Mouse (Mus musculus) midbrain, embryonic 11.5 days (tissue): ENCODE measurements around the gene Hsd17b12. TPM values are rescaled to one million over a fixed set of nuclear protein-coding genes. Genes with fewer than 3 reads are reported as not detected.

Source experiments
- ATAC-seq: fragments of 200-750 bp; cut with Nextera tagmentation; 2 replicates; pipeline ENCODE4 v1.8.0; 2017; ENCODE audit warnings: moderate TSS enrichment, moderate library complexity; ENCODE audit not compliant: low FRiP score
- DNase-seq: peaks from one replicate; pipeline ENCODE4 v3.0.0; 2015; ENCODE audit warnings: low spot score; ENCODE audit errors: missing footprints
- H3K27ac ChIP-seq: fragments of 300-500 bp; sonication (generic); 2 replicates; pipeline ENCODE4 v1.5.1; 2014; ENCODE audit warnings: low read depth, low read length
- H3K27me3 ChIP-seq: fragments of 300-500 bp; sonication (generic); 2 replicates; pipeline ENCODE4 v1.6.1; 2014; ENCODE audit warnings: mild to moderate bottlenecking, low read length, moderate library complexity, mixed read lengths; ENCODE audit not compliant: control insufficient read depth, insufficient read depth
- H3K36me3 ChIP-seq: fragments of 300-500 bp; sonication (generic); 2 replicates; pipeline ENCODE4 v1.6.1; 2014; ENCODE audit warnings: mild to moderate bottlenecking, low read length, moderate library complexity, mixed read lengths; ENCODE audit not compliant: control insufficient read depth, insufficient read depth
- H3K4me1 ChIP-seq: fragments of 300-500 bp; sonication (generic); 2 replicates; pipeline ENCODE4 v1.6.1; 2014; ENCODE audit warnings: low read length; ENCODE audit not compliant: control insufficient read depth, insufficient read depth
- H3K4me2 ChIP-seq: fragments of 300-500 bp; sonication (generic); 2 replicates; pipeline ENCODE4 v1.6.1; 2014; ENCODE audit warnings: mild to moderate bottlenecking, moderate library complexity
- H3K4me3 ChIP-seq: fragments of 300-500 bp; sonication (generic); 2 replicates; pipeline ENCODE4 v1.5.1; 2014; ENCODE audit warnings: low read depth, low read length
- H3K9ac ChIP-seq: fragments of 300-500 bp; sonication (generic); 2 replicates; pipeline ENCODE4 v1.6.1; 2014; ENCODE audit warnings: low read length
- H3K9me3 ChIP-seq: fragments of 300-500 bp; sonication (generic); 2 replicates; pipeline ENCODE4 v1.6.1; 2016; ENCODE audit warnings: low read length; ENCODE audit not compliant: control insufficient read depth
- WGBS: fragments of 180-500 bp; shearing (Covaris S2); extraction: QIAGEN DNeasy Blood & Tissue Kit; methylation state at CpG from one replicate; pipeline ENCODE4 v1.1.7; 2014; 5-methylcytosine and 5-hydroxymethylcytosine counted together
- polyA plus RNA-seq: library from polyadenylated mRNA; unstranded; fragments of >200 nt; fragmentation: Nextera tagmentation; extraction: Ambion mirVana; gene quantifications from 2 replicates; pipeline ENCODE4 v1.2.1, GENCODE M21; 2014

Gene Hsd17b12
- polyA plus RNA-seq, 1 experiment from 2014 or later = 131 TPM

DNA sequence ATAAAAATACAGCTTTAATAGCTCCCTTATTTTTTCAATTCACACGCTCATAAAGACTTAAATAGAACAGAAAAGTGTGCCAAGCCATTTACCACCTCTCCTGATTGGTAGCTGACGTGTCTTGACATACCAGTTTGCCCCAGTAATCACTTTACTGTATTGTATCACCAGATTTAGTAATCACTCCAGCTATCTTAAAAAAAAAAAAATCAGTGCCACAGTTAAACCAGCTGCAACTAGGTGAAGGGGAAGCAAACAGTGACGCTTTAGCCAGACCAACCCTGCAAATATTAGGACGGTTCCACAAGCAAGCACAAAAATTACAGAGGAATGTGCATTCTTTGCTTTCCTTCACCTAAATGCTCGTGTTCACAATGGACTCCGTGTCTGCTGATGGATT lies 4.4 kb upstream of the Hsd17b12 start:
- 67% methylated on average over 6 of the region's 6 CpGs for WGBS
- no peak overlapping the region for H3K4me2 ChIP-seq
- no peaks in the 10 kb centered on the region for H3K36me3 ChIP-seq
- no peak for DNase-seq
- H3K4me1 ChIP-seq = no peaks in the 10 kb centered on the region
- no peak overlapping the region for H3K9ac ChIP-seq
- no peak for ATAC-seq
- H3K27me3 ChIP-seq = no peaks in the 10 kb centered on the region
- no peak overlapping the region for H3K4me3 ChIP-seq
- no peak overlapping the region for H3K27ac ChIP-seq
- no peaks in the 10 kb centered on the region for H3K9me3 ChIP-seq

DNA sequence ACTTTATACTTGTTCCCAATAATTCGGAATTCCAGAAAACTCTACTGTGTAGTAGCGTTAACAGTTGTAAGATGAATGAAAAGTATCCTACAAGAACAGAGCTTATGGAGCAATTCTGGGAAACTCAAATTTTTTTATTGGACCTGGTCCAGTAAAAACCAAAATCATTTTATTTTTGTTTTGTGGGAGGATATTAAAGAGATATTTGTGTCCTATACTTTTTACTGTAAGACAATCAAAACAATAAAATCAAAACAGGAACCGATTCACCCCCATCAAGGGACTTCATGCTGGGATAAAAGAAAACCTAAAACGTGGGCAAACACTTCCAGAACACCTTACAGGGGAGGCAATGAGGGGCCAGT lies 738 bp upstream of the Hsd17b12 start:
- no peak for ATAC-seq
- WGBS = 28% methylated on average over 4 of the region's 4 CpGs
- no peak for DNase-seq
- H3K27ac ChIP-seq = peak overlapping the region; percentile 40
- no peaks in the 10 kb centered on the region for H3K36me3 ChIP-seq
- peak overlapping the region; percentile 39 for H3K4me3 ChIP-seq
- H3K9me3 ChIP-seq = no peaks in the 10 kb centered on the region
- no peaks in the 10 kb centered on the region for H3K27me3 ChIP-seq
- peaks cover 14% of the 10 kb centered on the region for H3K4me1 ChIP-seq
- H3K9ac ChIP-seq = peak overlapping the region; percentile 49; the same call in 1 of the 2 replicates
- H3K4me2 ChIP-seq = peak overlapping the region; percentile 58

DNA sequence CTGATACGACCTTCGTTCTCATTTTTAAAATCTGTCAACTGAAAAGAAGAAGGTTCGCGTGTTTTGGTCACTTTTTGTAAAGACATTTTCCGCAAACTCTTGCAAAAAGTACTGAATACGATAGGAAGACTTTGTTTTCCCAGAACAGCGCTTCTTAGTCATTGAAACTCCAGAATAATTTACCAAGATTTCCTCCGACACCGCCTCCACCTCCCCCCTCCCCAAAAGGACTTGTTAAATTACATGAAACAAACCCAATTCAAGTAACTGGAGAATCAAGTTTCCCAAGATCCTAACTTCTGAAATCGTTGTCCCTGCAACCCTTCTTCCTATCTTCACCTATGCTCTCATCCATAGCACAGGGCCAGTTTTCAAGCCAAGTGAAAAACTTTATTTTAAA lies 713 bp downstream of the Hsd17b12 start:
- Histone ChIP-seq H3K4me2 (peak overlapping the region; percentile 74), H3K27ac (peak overlapping the region; percentile 72; the same call in 1 of the 2 replicates), H3K9ac (peak overlapping the region; percentile 86), H3K4me3 (peak overlapping the region; percentile 87), H3K27me3 (no peaks in the 10 kb centered on the region), H3K9me3 (no peaks in the 10 kb centered on the region), H3K36me3 (no peaks in the 10 kb centered on the region), H3K4me1 (peaks cover 14% of the 10 kb centered on the region)
- 3% methylated on average over 10 of the region's 10 CpGs for WGBS
- DNase-seq (peak; percentile 91), ATAC-seq (no peak)

DNA sequence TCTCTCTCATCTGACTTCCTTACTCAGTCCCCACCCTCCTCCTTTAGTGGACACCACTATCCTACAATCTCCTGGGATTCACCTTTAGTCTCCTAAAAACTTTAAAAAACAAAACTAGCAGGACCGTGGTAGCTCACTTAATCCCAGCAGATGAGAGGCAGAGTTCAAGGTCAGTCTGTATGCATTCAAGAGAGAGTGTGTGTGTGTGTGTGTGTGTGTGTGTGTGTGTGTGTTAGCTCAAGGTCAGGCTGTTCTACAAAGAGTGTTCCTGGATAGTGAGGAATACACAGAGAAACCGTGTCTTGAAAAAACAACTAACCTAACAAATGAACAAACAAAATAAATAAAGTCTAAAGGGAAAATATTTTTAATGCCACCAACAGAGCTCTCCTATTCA lies 12.6 kb downstream of the Hsd17b12 start:
- H3K27ac ChIP-seq = no peak overlapping the region
- no peak overlapping the region for H3K4me2 ChIP-seq
- no peaks in the 10 kb centered on the region for H3K27me3 ChIP-seq
- 81% methylated on average over 2 of the region's 2 CpGs for WGBS
- H3K4me3 ChIP-seq = no peak overlapping the region
- ATAC-seq = no peak
- no peaks in the 10 kb centered on the region for H3K9me3 ChIP-seq
- no peaks in the 10 kb centered on the region for H3K36me3 ChIP-seq
- H3K9ac ChIP-seq = no peak overlapping the region
- DNase-seq = no peak
- no peaks in the 10 kb centered on the region for H3K4me1 ChIP-seq

DNA sequence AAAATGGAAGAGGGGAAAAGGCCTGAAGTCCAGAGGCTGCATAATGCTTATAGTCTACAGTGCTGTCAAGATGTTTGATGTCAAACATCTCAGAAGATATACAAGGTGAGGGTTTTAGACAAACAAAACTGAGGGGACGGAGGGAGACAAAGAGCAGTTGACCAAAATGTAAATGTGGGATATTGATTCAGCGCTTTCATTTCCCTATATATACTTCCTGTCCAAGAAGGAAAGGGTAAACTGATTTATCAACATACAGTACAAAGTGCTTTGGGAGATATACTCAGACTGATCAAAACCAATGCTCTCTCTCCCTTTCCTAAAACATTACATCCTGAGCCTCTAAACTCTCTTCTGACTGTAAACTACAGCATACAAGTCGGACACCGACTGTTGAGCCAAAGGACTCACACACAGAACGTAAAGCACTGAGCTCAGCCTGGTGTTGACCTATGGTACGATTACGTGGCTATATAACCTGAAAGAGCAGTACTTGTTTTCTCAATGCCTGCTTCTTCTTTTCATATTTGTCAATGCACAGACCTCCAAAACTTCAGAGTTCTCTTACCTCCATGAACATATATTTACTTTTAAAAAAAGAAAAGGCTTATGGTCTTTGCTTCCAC lies 13.1 kb downstream of the Hsd17b12 start:
- Histone ChIP-seq H3K36me3 (no peaks in the 10 kb centered on the region), H3K4me3 (no peak overlapping the region)

DNA sequence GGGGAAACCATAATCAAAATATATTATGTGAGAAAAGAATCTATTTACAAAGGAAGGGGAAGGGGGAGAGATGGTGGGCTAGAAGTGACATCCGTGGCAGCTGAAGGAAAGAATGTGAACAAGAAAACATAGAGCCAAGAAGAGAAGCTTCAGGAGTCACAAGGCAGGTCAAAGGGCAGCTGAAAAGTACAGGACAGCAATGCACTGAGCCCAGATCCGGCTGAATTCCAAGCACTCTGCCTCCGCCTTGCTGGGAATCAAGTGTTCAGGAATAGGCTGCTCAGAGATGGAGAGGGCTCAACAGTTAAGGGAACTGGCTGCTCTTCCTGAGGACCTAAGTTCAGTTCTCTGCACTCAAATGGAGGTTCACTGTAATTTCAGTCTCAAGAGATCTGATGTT lies 16.5 kb downstream of the Hsd17b12 start:
- Histone ChIP-seq H3K27me3 (no peaks in the 10 kb centered on the region), H3K4me1 (no peaks in the 10 kb centered on the region), H3K36me3 (no peaks in the 10 kb centered on the region), H3K9ac (no peak overlapping the region), H3K4me3 (no peak overlapping the region), H3K27ac (no peak overlapping the region), H3K4me2 (no peak overlapping the region), H3K9me3 (no peaks in the 10 kb centered on the region)
- no peak for ATAC-seq
- peak; percentile 73 for DNase-seq
- WGBS = 66% methylated on average over 3 of the region's 3 CpGs

More for the DNA sequence above, 13.1 kb downstream of the Hsd17b12 start:
- Histone ChIP-seq H3K9ac (no peak overlapping the region), H3K9me3 (no peaks in the 10 kb centered on the region), H3K27ac (no peak overlapping the region), H3K4me1 (no peaks in the 10 kb centered on the region), H3K27me3 (no peaks in the 10 kb centered on the region), H3K4me2 (no peak overlapping the region)
- 93% methylated on average over 7 of the region's 7 CpGs for WGBS
- no peak for ATAC-seq
- DNase-seq = peak; percentile 75

DNA sequence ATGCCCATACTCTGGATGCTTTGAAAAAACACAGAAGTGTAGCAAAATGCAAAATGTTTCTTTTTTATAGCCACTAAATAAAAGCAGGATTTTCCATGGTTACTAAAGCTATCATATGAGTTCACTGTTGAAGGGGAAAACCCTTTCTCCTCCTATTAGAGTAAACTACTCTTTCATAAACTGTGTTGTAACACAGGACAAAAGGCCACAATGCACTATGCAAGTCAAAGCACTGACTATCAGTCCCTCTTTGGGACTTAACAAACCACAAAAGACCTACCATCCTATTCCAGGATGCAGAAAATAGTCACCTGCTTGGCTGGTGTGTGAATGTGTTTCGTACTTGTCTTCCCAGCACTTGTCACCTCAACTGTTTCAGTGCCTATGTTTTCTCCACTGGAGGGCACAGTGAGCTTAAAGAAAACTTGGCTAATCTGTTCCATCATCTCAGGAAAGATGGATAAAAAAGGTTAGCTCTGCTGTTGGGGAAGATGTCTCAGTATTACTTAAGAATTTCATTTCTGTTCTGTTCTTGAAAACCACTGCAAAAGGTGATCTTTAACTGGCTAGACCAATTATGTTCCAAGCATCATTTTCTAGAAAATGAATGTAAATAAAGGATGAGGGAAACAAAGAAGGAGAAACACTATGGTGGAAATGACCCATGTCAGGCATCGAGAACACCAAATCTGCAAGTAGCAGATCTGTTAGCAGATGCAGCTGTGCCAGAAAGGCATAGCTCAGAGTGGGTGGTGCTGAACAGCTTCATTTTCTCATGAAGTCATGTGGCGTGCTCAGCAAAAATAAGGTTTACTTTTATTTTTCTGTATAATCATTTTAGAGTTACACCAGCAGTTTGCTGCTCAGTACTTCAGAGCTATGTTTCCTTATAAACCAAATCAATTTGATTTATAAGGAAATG lies 19.0 kb downstream of the Hsd17b12 start:
- no peak overlapping the region for H3K4me3 ChIP-seq
- H3K9me3 ChIP-seq = no peaks in the 10 kb centered on the region
- no peaks in the 10 kb centered on the region for H3K27me3 ChIP-seq
- DNase-seq (no peak), ATAC-seq (no peak)
- no peak overlapping the region for H3K4me2 ChIP-seq
- H3K4me1 ChIP-seq = no peaks in the 10 kb centered on the region
- no peaks in the 10 kb centered on the region for H3K36me3 ChIP-seq
- H3K9ac ChIP-seq = no peak overlapping the region
- no peak overlapping the region for H3K27ac ChIP-seq
- WGBS = 91% methylated on average over 3 of the region's 3 CpGs

DNA sequence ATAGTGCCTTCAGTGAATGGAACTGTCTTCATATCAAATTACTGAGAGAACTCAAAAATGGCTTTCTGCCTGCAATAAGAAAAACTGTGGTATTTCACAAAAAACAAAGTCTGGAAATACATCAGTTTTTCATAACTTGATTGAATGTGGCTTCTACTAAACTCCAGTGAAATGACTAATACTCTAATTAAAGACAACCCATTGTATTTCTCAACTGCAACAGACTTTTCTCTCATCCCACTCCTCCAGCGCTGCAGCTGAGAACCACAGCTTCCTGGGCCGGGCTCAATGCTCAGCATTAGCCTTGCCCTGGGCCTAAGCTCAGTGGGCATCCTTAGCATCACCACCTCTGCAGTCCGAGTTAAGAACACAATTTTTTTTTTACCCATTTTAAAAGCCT lies 20.9 kb downstream of the Hsd17b12 start:
- WGBS = 89% methylated on average over 3 of the region's 3 CpGs

DNA sequence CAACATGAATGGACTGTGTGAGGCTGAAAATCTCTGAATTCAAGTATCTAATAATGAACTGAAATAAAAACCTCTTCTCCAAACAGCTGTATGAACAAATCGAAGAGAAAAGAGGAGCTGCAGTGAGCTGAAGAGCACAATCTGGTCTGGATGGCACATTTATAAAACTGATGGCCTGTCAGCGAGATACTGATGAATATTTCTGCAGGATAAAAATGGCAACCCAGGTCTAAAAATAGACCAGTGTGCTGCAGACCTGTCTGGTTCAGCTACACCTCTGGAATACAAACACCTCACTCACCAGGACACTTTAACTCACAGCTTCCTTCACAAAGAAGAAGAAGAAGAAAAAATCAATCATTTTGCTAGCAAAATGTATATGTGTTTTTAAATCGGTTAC lies 29.3 kb downstream of the Hsd17b12 start:
- no peak for DNase-seq
- Histone ChIP-seq H3K4me1 (peaks cover 5% of the 10 kb centered on the region), H3K27ac (no peak overlapping the region)

More for the DNA sequence above, 20.9 kb downstream of the Hsd17b12 start:
- no peaks in the 10 kb centered on the region for H3K27me3 ChIP-seq
- H3K9ac ChIP-seq = no peak overlapping the region
- ATAC-seq = no peak
- no peak for DNase-seq
- H3K36me3 ChIP-seq = no peaks in the 10 kb centered on the region
- no peak overlapping the region for H3K4me2 ChIP-seq
- no peaks in the 10 kb centered on the region for H3K4me1 ChIP-seq
- no peaks in the 10 kb centered on the region for H3K9me3 ChIP-seq
- H3K27ac ChIP-seq = no peak overlapping the region
- H3K4me3 ChIP-seq = no peak overlapping the region

More for the DNA sequence above, 29.3 kb downstream of the Hsd17b12 start:
- no peak overlapping the region for H3K4me3 ChIP-seq
- no peak for ATAC-seq
- H3K9ac ChIP-seq = no peak overlapping the region
- H3K9me3 ChIP-seq = no peaks in the 10 kb centered on the region
- no peaks in the 10 kb centered on the region for H3K36me3 ChIP-seq
- H3K4me2 ChIP-seq = no peak overlapping the region
- WGBS = 96% methylated on average over 3 of the region's 3 CpGs
- no peaks in the 10 kb centered on the region for H3K27me3 ChIP-seq
